Mouse (Mus musculus): ENCODE data around the gene Tmem208.

GRCm38 (mm10) chr8:105298351-105299252 is 27.6 kb upstream of the Tmem208 start:
- no peak for TF ChIP-seq POLR2A (IDR thresholded peaks at IDR 0.05; ENCODE audit: low read depth, low read length)
- TF ChIP-seq CTCF (conservative IDR thresholded peaks at IDR 0.05; ENCODE audit: insufficient read depth, insufficient read length, low read depth, low read length), result no peak
